ENCODE assay signal across 47 mouse cellular contexts in the genomic region with DNA sequence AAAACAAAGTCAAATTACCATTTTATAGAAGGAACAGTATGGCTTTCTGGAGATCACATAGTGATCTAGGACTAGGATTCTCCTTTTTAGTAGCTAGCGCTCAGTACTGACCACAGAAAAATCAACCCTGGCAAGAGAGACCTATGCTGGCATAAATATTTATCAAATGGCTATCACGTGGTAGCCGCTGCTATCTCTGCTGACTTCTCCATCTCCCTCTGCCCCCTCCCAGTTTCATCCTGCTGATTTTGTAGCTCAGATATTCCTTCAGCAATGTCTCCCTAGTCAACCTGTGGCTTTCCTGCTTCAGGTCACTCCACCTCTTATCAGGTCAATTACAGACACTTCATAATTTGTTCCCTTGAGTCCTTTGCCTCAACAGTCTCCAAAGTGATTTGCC. TPM values are rescaled to one million over a fixed set of nuclear protein-coding genes. Genes with fewer than 3 reads are reported as not detected.
"Had no signal": no experiment of that assay in that cellular context is flagged by ENCODE, and none has a peak within 500 bp of the region (broad histone marks: within the 10 kb centered on the region; RNA-seq: fewer than 3 reads in every experiment).

No protein-coding gene starts in this region.

- H3K27me3 ChIP-seq: limb, embryonic 12.5 days; limb, embryonic 13.5 days; limb, embryonic 15.5 days; liver, embryonic 12.5 days; liver, embryonic 13.5 days; liver, embryonic 15.5 days; lung, embryonic 15.5 days; megakaryocyte, embryonic 14.5 days; midbrain, embryonic 12.5 days; midbrain, embryonic 13.5 days; midbrain, embryonic 15.5 days; neural tube, embryonic 12.5 days had no signal

- DNase-seq: left cerebral cortex, postnatal 4 days; liver; liver, embryonic 13.5 days; liver, postnatal 0 days; lung, adult 18-20 months; lung, adult 2 months; lung, embryonic 14.5 days; lung, postnatal 10 days; lung, postnatal 14 days; lung, postnatal 36 days; lung, postnatal 4 days; midbrain, embryonic 14.5 days had no signal

- H3K9me3 ChIP-seq: limb, embryonic 12.5 days; limb, embryonic 13.5 days; limb, embryonic 15.5 days; liver, embryonic 12.5 days; liver, embryonic 13.5 days; liver, embryonic 15.5 days; lung, embryonic 15.5 days; megakaryocyte, embryonic 14.5 days; midbrain, embryonic 10.5 days; midbrain, embryonic 12.5 days; midbrain, embryonic 13.5 days; midbrain, embryonic 15.5 days; neural tube, embryonic 12.5 days had no signal

- H3K27ac ChIP-seq: left cerebral cortex, adult 2 months; limb, embryonic 12.5 days; limb, embryonic 13.5 days; limb, embryonic 15.5 days; liver, embryonic 12.5 days; liver, embryonic 13.5 days; liver, embryonic 14.5 days; liver, embryonic 15.5 days; lung, embryonic 15.5 days; macrophage; midbrain, embryonic 10.5 days; midbrain, embryonic 12.5 days; midbrain, embryonic 13.5 days; midbrain, embryonic 15.5 days; neural tube, embryonic 12.5 days had no signal

- H3K4me3 ChIP-seq: left cerebral cortex, adult 2 months; limb, embryonic 12.5 days; limb, embryonic 13.5 days; limb, embryonic 15.5 days; liver, embryonic 12.5 days; liver, embryonic 13.5 days; liver, embryonic 15.5 days; lung, embryonic 15.5 days; megakaryocyte, embryonic 14.5 days; midbrain, embryonic 10.5 days; midbrain, embryonic 12.5 days; midbrain, embryonic 13.5 days; midbrain, embryonic 15.5 days; myocyte; neural tube, embryonic 12.5 days had no signal

- H3K4me1 ChIP-seq: limb, embryonic 12.5 days; limb, embryonic 13.5 days; limb, embryonic 15.5 days; liver, embryonic 12.5 days; liver, embryonic 15.5 days; lung, embryonic 15.5 days; megakaryocyte, embryonic 14.5 days; midbrain, embryonic 10.5 days; midbrain, embryonic 12.5 days; midbrain, embryonic 13.5 days; midbrain, embryonic 15.5 days; neural tube, embryonic 12.5 days had no signal

- H3K9ac ChIP-seq: limb, embryonic 12.5 days; limb, embryonic 13.5 days; limb, embryonic 15.5 days; liver, embryonic 12.5 days; liver, embryonic 13.5 days; liver, embryonic 14.5 days; liver, embryonic 15.5 days; liver, postnatal 0 days; lung, embryonic 14.5 days; lung, embryonic 15.5 days; midbrain, embryonic 12.5 days; midbrain, embryonic 13.5 days; midbrain, embryonic 15.5 days; neural tube, embryonic 12.5 days had no signal

- H3K36me3 ChIP-seq: limb, embryonic 12.5 days; limb, embryonic 13.5 days; limb, embryonic 15.5 days; liver, embryonic 12.5 days; liver, embryonic 13.5 days; liver, embryonic 15.5 days; lung, embryonic 15.5 days; midbrain, embryonic 10.5 days; midbrain, embryonic 12.5 days; midbrain, embryonic 13.5 days; midbrain, embryonic 15.5 days; neural tube, embryonic 12.5 days had no signal

- ATAC-seq: liver, embryonic 12.5 days; liver, postnatal 0 days; lung, postnatal 0 days; midbrain, embryonic 13.5 days; midbrain, embryonic 15.5 days; midbrain, embryonic 16.5 days had no signal

- H3K4me2 ChIP-seq: limb, embryonic 12.5 days; limb, embryonic 13.5 days; limb, embryonic 15.5 days; liver, embryonic 11.5 days; liver, embryonic 12.5 days; liver, embryonic 13.5 days; liver, embryonic 15.5 days; lung, embryonic 14.5 days; lung, embryonic 15.5 days; midbrain, embryonic 11.5 days; midbrain, embryonic 12.5 days; midbrain, embryonic 13.5 days; midbrain, embryonic 15.5 days; neural tube, embryonic 12.5 days had no signal

RNA-seq across cellular contexts. Expression of gene Ackr1, which starts 17.8 kb away (rescaled TPM):
- total RNA-seq: megakaryocyte progenitor cell, adult 5-6 weeks; monocyte, adult 5-6 weeks had no signal
- polyA plus RNA-seq: macrophage, myocyte had no signal

RNA-seq across cellular contexts. Expression of gene Mptx2, which starts 38.1 kb away (rescaled TPM):
- total RNA-seq: left cerebral cortex, adult 18-20 months; left cerebral cortex, adult 2 months; left cerebral cortex, adult 8-10 months; left cerebral cortex, postnatal 14 days; left cerebral cortex, postnatal 25 days; left cerebral cortex, postnatal 36 days; left cerebral cortex, postnatal 4 days; liver, adult 2 months; megakaryocyte progenitor cell, adult 5-6 weeks; megakaryocyte, adult 5-6 weeks; megakaryocyte-erythroid progenitor cell, adult 5-6 weeks; midbrain, postnatal 0 days; monocyte, adult 5-6 weeks had no signal
- polyA plus RNA-seq: limb, embryonic 12.5 days; limb, embryonic 13.5 days; limb, embryonic 14.5 days; limb, embryonic 15.5 days; liver, adult 2 months; liver, embryonic 11.5 days; liver, embryonic 12.5 days; liver, embryonic 13.5 days; liver, embryonic 14.5 days; liver, embryonic 15.5 days; liver, embryonic 16.5 days; liver, postnatal 0 days; lung, adult 2 months; lung, embryonic 14.5 days; lung, embryonic 15.5 days; lung, embryonic 16.5 days; lung, postnatal 0 days; macrophage; midbrain, embryonic 10.5 days; midbrain, embryonic 11.5 days; midbrain, embryonic 12.5 days; midbrain, embryonic 13.5 days; midbrain, embryonic 14.5 days; midbrain, embryonic 15.5 days; midbrain, embryonic 16.5 days; midbrain, postnatal 0 days; myocyte; neural tube, embryonic 11.5 days; neural tube, embryonic 12.5 days had no signal

RNA-seq across cellular contexts. Expression of gene Olfr418, which starts 49.9 kb away (rescaled TPM):
- total RNA-seq: left cerebral cortex, adult 18-20 months; left cerebral cortex, adult 2 months; left cerebral cortex, adult 8-10 months; left cerebral cortex, postnatal 14 days; left cerebral cortex, postnatal 25 days; left cerebral cortex, postnatal 36 days; left cerebral cortex, postnatal 4 days; liver, adult 2 months; megakaryocyte progenitor cell, adult 5-6 weeks; megakaryocyte, adult 5-6 weeks; megakaryocyte-erythroid progenitor cell, adult 5-6 weeks; midbrain, postnatal 0 days; monocyte, adult 5-6 weeks had no signal
- polyA plus RNA-seq: limb, embryonic 12.5 days; limb, embryonic 13.5 days; limb, embryonic 14.5 days; limb, embryonic 15.5 days; liver, adult 2 months; liver, embryonic 11.5 days; liver, embryonic 12.5 days; liver, embryonic 13.5 days; liver, embryonic 14.5 days; liver, embryonic 15.5 days; liver, embryonic 16.5 days; liver, postnatal 0 days; lung, adult 2 months; lung, embryonic 14.5 days; lung, embryonic 15.5 days; lung, embryonic 16.5 days; lung, postnatal 0 days; macrophage; midbrain, embryonic 10.5 days; midbrain, embryonic 11.5 days; midbrain, embryonic 12.5 days; midbrain, embryonic 13.5 days; midbrain, embryonic 14.5 days; midbrain, embryonic 15.5 days; midbrain, embryonic 16.5 days; midbrain, postnatal 0 days; myocyte; neural tube, embryonic 11.5 days; neural tube, embryonic 12.5 days had no signal

RNA-seq across cellular contexts. Expression of gene Cadm3, which starts 51.8 kb away (rescaled TPM):
- total RNA-seq: megakaryocyte progenitor cell, adult 5-6 weeks; megakaryocyte-erythroid progenitor cell, adult 5-6 weeks had no signal
- polyA plus RNA-seq: macrophage had no signal
